Mouse (Mus musculus) stomach, embryonic 15.5 days (tissue): ENCODE data around the gene Bcat2. TPM values are rescaled to one million over a fixed set of nuclear protein-coding genes. Genes with fewer than 3 reads are reported as not detected.

Experiments used
- ATAC-seq: fragments of 200-750 bp; cut with Nextera tagmentation; 2 replicates; pipeline ENCODE4 v1.8.0; 2017; ENCODE audit warnings: low read depth, moderate number of reproducible peaks, moderate TSS enrichment; ENCODE audit not compliant: insufficient read depth, low FRiP score
- H3K27ac ChIP-seq: fragments of 300-500 bp; sonication (generic); 2 replicates; pipeline ENCODE4 v1.5.1; 2015; ENCODE audit warnings: mild to moderate bottlenecking, inconsistent platforms
- H3K27me3 ChIP-seq: fragments of 300-500 bp; sonication (generic); replicated peaks from 2 replicates; pipeline ENCODE4 v1.6.1; 2015; ENCODE audit warnings: inconsistent platforms
- H3K36me3 ChIP-seq: fragments of 300-500 bp; sonication (generic); 2 replicates; pipeline ENCODE4 v1.6.1; 2015; ENCODE audit warnings: inconsistent platforms
- H3K4me1 ChIP-seq: fragments of 300-500 bp; sonication (generic); 2 replicates; pipeline ENCODE4 v1.6.1; 2015; ENCODE audit warnings: inconsistent platforms
- H3K4me2 ChIP-seq: fragments of 300-500 bp; sonication (generic); 2 replicates; pipeline ENCODE4 v1.6.1; 2015; ENCODE audit warnings: mild to moderate bottlenecking, inconsistent platforms
- H3K4me3 ChIP-seq: fragments of 300-500 bp; sonication (generic); replicated peaks from 2 replicates; pipeline ENCODE4 v1.5.1; 2015; ENCODE audit warnings: inconsistent platforms
- H3K9ac ChIP-seq: fragments of 300-500 bp; sonication (generic); 2 replicates; pipeline ENCODE4 v1.6.1; 2015; ENCODE audit warnings: inconsistent platforms
- H3K9me3 ChIP-seq: fragments of 300-500 bp; sonication (generic); 2 replicates; pipeline ENCODE4 v1.6.1; 2016; ENCODE audit warnings: inconsistent platforms
- WGBS: fragments of 180-500 bp; shearing (Covaris S2); methylation state at CpG from one replicate; pipeline ENCODE4 v1.1.7; 2015; 5-methylcytosine and 5-hydroxymethylcytosine counted together
- polyA plus RNA-seq: library from polyadenylated mRNA; unstranded; fragments of >200 nt; fragmentation: Nextera tagmentation; extraction: Ambion mirVana; gene quantifications from 2 replicates; pipeline ENCODE4 v1.2.1, GENCODE M21; 2015

Bcat2 gene
- polyA plus RNA-seq, 1 experiment from 2014 or later = 78.8 TPM

GRCm38 (mm10) chr7:45529461-45529860, 40.5 kb upstream of the Bcat2 start:
- Histone ChIP-seq H3K4me1 (peaks cover 25% of the 10 kb centered on the region), H3K4me2 (peak overlapping the region; percentile 29; the same call in 1 of the 2 replicates), H3K27ac (peak overlapping the region; percentile 2; the same call in 1 of the 2 replicates), H3K27me3 (no peaks in the 10 kb centered on the region), H3K4me3 (no peak overlapping the region), H3K9ac (no peak overlapping the region), H3K9me3 (no peaks in the 10 kb centered on the region), H3K36me3 (no peaks in the 10 kb centered on the region)
- no peak for ATAC-seq
- 10% methylated on average over 6 of the region's 6 CpGs for WGBS

GRCm38 (mm10) chr7:45530643-45531042, 39.3 kb upstream of the Bcat2 start:
- no peaks in the 10 kb centered on the region for H3K27me3 ChIP-seq
- 31% methylated on average over 2 of the region's 2 CpGs for WGBS
- peak overlapping the region; percentile 29 for H3K4me2 ChIP-seq
- no peak for ATAC-seq
- peak overlapping the region; percentile 63 for H3K27ac ChIP-seq
- H3K4me3 ChIP-seq = no peak overlapping the region
- no peaks in the 10 kb centered on the region for H3K9me3 ChIP-seq
- H3K36me3 ChIP-seq = no peaks in the 10 kb centered on the region
- H3K4me1 ChIP-seq = peaks cover 16% of the 10 kb centered on the region; the same call in 1 of the 2 replicates
- H3K9ac ChIP-seq = no peak overlapping the region

GRCm38 (mm10) chr7:45535676-45536075, 34.3 kb upstream of the Bcat2 start:
- WGBS = 78% methylated on average over 1 of the region's 1 CpGs
- Histone ChIP-seq H3K36me3 (no peaks in the 10 kb centered on the region), H3K4me1 (peaks cover 9% of the 10 kb centered on the region), H3K4me2 (no peak overlapping the region), H3K27me3 (no peaks in the 10 kb centered on the region), H3K9me3 (no peaks in the 10 kb centered on the region), H3K4me3 (no peak overlapping the region), H3K9ac (no peak overlapping the region), H3K27ac (no peak overlapping the region)
- ATAC-seq = no peak

- no peak for ATAC-seq
- WGBS = 79% methylated on average over 10 of the region's 10 CpGs
- peak overlapping the region; percentile 1; the same call in 1 of the 2 replicates for H3K9ac ChIP-seq
- no peaks in the 10 kb centered on the region for H3K36me3 ChIP-seq
- H3K4me3 ChIP-seq = peak overlapping the region; percentile 50
- H3K27me3 ChIP-seq = no peaks in the 10 kb centered on the region
- H3K27ac ChIP-seq = no peak overlapping the region
- H3K4me1 ChIP-seq = peaks cover 6% of the 10 kb centered on the region
- no peaks in the 10 kb centered on the region for H3K9me3 ChIP-seq
- H3K4me2 ChIP-seq = peak overlapping the region; percentile 73
Measured at GRCm38 (mm10) chr7:45537602-45538001, 32.4 kb upstream of the Bcat2 start.

- Histone ChIP-seq H3K4me1 (peaks cover 6% of the 10 kb centered on the region), H3K4me3 (peak overlapping the region; percentile 50), H3K4me2 (peak overlapping the region; percentile 73), H3K9ac (peak overlapping the region; percentile 1; the same call in 1 of the 2 replicates), H3K36me3 (no peaks in the 10 kb centered on the region), H3K9me3 (no peaks in the 10 kb centered on the region), H3K27me3 (no peaks in the 10 kb centered on the region), H3K27ac (no peak overlapping the region)
- 2% methylated on average over 29 of the region's 29 CpGs for WGBS
- peak; percentile 79; the same call in 1 of the 2 replicates for ATAC-seq
Measured at GRCm38 (mm10) chr7:45538163-45539041, 31.6 kb upstream of the Bcat2 start.

- Histone ChIP-seq H3K9ac (no peak overlapping the region), H3K36me3 (no peaks in the 10 kb centered on the region), H3K4me3 (no peak overlapping the region), H3K27me3 (no peaks in the 10 kb centered on the region), H3K4me2 (no peak overlapping the region), H3K4me1 (peaks cover 6% of the 10 kb centered on the region), H3K27ac (no peak overlapping the region), H3K9me3 (no peaks in the 10 kb centered on the region)
- WGBS = 78% methylated on average over 3 of the region's 3 CpGs
- ATAC-seq = no peak
Measured at GRCm38 (mm10) chr7:45539095-45539494, 30.9 kb upstream of the Bcat2 start.

GRCm38 (mm10) chr7:45540213-45540612, 29.7 kb upstream of the Bcat2 start:
- Histone ChIP-seq H3K4me2 (no peak overlapping the region), H3K4me1 (peaks cover 6% of the 10 kb centered on the region), H3K9ac (no peak overlapping the region), H3K27ac (no peak overlapping the region), H3K27me3 (no peaks in the 10 kb centered on the region), H3K9me3 (no peaks in the 10 kb centered on the region), H3K4me3 (no peak overlapping the region), H3K36me3 (no peaks in the 10 kb centered on the region)
- no peak for ATAC-seq
- WGBS = 65% methylated on average over 2 of the region's 2 CpGs

GRCm38 (mm10) chr7:45544525-45544924, 25.4 kb upstream of the Bcat2 start:
- Histone ChIP-seq H3K9me3 (no peaks in the 10 kb centered on the region), H3K27me3 (no peaks in the 10 kb centered on the region), H3K4me3 (no peak overlapping the region), H3K9ac (no peak overlapping the region), H3K27ac (no peak overlapping the region), H3K4me2 (no peak overlapping the region), H3K4me1 (no peaks in the 10 kb centered on the region), H3K36me3 (no peaks in the 10 kb centered on the region)
- ATAC-seq = no peak
- 85% methylated on average over 1 of the region's 1 CpGs for WGBS

GRCm38 (mm10) chr7:45549641-45550436, 20.1 kb upstream of the Bcat2 start:
- no peak overlapping the region for H3K9ac ChIP-seq
- no peaks in the 10 kb centered on the region for H3K4me1 ChIP-seq
- ATAC-seq = no peak
- no peaks in the 10 kb centered on the region for H3K9me3 ChIP-seq
- no peak overlapping the region for H3K4me2 ChIP-seq
- H3K27ac ChIP-seq = no peak overlapping the region
- no peaks in the 10 kb centered on the region for H3K27me3 ChIP-seq
- no peaks in the 10 kb centered on the region for H3K36me3 ChIP-seq
- WGBS = 88% methylated on average over 16 of the region's 16 CpGs
- no peak overlapping the region for H3K4me3 ChIP-seq

- H3K36me3 ChIP-seq = no peaks in the 10 kb centered on the region
- H3K4me3 ChIP-seq = no peak overlapping the region
- no peak for ATAC-seq
- no peak overlapping the region for H3K27ac ChIP-seq
- no peaks in the 10 kb centered on the region for H3K9me3 ChIP-seq
- H3K4me1 ChIP-seq = no peaks in the 10 kb centered on the region
- no peaks in the 10 kb centered on the region for H3K27me3 ChIP-seq
- no peak overlapping the region for H3K9ac ChIP-seq
- no peak overlapping the region for H3K4me2 ChIP-seq
- 67% methylated on average over 11 of the region's 11 CpGs for WGBS
Measured at GRCm38 (mm10) chr7:45550821-45551511, 19.0 kb upstream of the Bcat2 start.

GRCm38 (mm10) chr7:45551512-45551883, 18.5 kb upstream of the Bcat2 start:
- H3K27ac ChIP-seq = no peak overlapping the region
- ATAC-seq = no peak
- H3K4me1 ChIP-seq = no peaks in the 10 kb centered on the region
- no peaks in the 10 kb centered on the region for H3K27me3 ChIP-seq
- no peak overlapping the region for H3K4me3 ChIP-seq
- 77% methylated on average over 8 of the region's 8 CpGs for WGBS
- H3K36me3 ChIP-seq = no peaks in the 10 kb centered on the region
- no peak overlapping the region for H3K4me2 ChIP-seq
- H3K9ac ChIP-seq = no peak overlapping the region
- no peaks in the 10 kb centered on the region for H3K9me3 ChIP-seq
